Mouse (Mus musculus): ENCODE measurements around the gene Slc30a2. TPM values are rescaled to one million over a fixed set of nuclear protein-coding genes. Genes with fewer than 3 reads are reported as not detected.

The Slc30a2 gene
- not detected for total RNA-seq (2023)

DNA sequence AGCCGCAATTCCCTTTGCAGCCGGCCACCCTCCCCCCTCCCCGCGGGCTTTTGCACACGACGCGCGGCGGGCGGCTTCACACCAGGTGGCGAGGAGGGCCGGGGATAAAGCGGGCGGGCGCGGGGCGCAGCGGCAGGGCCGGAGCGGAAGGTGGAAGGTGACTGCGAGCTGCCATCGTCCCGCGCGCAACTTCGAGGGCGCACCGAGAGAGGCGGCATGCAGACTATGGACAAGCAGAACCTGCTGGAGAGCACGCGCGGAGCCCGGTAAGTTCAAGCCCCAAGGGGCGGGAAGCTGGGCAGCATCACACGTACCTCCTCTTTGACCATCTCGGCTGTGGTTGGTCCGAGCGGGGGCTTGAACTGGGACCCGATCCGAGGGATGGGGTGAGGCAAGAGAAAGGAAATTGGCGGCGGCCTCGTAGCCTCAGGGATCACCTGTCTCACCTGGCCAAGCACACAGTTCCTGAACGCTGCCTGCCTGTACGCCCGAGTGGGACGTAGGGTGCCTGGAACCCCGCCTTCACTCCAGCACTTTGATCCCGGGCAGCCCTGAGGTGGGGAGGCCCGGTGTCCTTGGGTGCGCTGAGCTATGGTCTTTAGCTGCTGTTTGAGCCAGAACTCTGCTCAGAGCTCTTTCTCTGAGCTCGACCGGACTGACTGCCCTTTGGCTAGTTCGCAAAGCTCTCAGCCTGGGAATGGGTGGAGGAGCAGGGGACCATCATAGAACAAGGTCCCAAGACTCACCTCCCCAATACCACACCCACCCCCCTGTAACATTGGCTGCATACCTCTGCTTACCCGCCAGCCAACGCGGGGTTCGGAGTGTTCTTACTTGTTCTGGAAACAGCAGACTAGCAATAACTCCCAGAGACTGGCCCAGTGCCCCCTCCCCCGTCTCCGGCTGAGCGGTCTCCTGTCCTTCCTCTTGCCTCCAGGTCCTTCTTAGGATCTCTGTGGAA lies at the start of gene Slc30a2:
Slc30a2 (plus strand) TSS at position 111 of the 961 bp plus-strand sequence.

DNA sequence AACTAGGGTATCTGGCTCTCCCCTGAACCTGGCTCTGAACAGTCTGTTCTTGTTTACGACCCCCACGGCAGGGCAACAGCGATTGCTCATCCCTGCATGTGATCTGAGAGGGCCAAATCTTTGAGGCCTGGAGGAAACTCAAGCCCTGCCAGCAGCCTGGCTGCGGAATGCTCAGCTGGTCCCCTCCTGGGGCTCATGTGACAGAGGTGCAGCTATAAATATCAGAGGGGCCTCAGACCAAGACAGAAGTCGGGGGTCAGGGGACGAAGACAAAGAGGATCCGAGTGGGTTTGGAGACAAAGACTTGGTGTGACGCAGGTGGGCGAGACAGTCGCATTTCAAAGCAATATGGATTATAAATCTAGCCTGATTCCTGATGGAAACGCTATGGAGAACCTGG lies 28.1 kb upstream of the Slc30a2 start, which contains the start of gene Trim63:
Trim63 (plus strand) TSS at position 245 of the 400 bp plus-strand sequence.

DNA sequence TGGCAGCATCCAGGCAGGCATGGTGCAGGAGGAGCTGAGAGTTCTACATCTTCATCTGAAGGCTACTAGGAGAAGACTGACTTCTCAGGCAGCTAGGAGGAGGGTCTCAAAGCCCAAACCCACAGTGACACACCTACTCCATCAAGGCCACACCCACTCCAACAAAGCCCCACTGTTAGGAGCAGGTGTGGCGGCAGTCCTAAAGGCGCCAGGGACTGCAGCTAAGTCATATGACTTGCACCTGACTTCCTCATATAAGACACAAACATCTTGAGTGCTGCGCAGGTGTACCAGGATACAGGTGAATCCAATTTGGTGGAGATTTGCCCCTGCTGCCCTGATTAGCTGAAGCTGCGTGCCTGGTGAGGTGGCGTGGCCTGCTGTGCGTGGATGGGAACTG lies 40.8 kb downstream of the Slc30a2 start, which contains the start of gene Extl1:
Extl1 (minus strand) TSS at position 101 of the 400 bp plus-strand sequence.

DNA sequence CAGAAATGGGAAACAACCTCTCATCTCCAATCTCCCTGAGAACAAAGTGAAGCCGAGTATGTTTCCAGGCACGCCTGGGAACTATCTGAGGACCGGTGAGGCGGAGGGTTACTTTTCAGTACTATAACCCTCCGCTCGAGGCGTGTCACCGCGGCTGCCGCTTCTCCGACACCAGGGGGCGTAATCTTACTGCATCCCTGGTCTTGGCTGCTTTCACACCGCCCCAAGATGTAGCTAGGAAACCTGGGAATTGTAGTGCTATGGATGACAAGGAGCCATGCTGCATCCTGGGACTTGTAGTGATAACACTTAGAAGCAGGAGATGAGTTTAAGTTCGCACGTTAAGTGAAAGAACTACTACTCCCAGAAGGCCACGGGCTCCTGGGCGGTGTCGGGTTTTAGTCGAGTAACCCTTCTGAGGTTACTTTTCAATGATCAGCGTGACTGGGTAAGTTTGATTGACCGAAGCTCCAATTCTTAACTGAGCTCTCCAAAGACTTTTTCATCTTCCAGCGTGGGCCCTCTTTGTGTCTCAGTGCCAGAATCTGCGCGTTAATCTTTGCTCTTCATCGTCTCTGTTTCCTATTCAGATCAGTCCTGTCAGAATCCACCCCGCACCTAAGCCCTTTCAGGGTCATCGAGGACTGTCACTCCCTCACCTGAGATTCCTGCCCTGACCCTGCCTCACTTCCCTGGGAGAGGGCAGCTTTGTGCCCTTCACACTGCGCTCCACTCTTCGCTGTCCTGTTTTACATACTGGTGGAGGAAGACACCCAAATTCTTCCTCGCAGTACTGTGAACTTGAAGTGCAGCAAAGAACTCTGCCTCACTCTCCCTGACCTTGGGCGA lies 53.2 kb downstream of the Slc30a2 start, which contains the start of gene Pafah2:
Pafah2 (plus strand) TSS at position 344 of the 849 bp plus-strand sequence.

Other genes starting within 250 kb of the Slc30a2 start
- gene Cd52, start 248.1 kb upstream of the Slc30a2 start, total RNA-seq (2023), result 1,000 to 10,000 TPM; 1,087 to 1,227 TPM
- gene Ubxn11, start 240.6 kb upstream of the Slc30a2 start, total RNA-seq (2023), result 100 to 1,000 TPM; 137 TPM
- 100 to 1,000 TPM; 465 to 526 TPM for gene Sh3bgrl3, start 214.4 kb upstream of the Slc30a2 start, total RNA-seq (2023)
- 10 to 100 TPM; 30.8 to 34.0 TPM for gene Cep85, start 156.1 kb upstream of the Slc30a2 start, total RNA-seq (2023)
- not detected for gene Gm7534, start 140.2 kb upstream of the Slc30a2 start, total RNA-seq (2023)
- not detected for gene Catsper4, start 115.8 kb upstream of the Slc30a2 start, total RNA-seq (2023)
- 1 to 10 TPM in 1 of 2 experiments, under 1 TPM in 1; 0.24 to 1.1 TPM for gene Cnksr1, start 104.8 kb upstream of the Slc30a2 start, total RNA-seq (2023)
- not detected for gene E130218I03Rik, start 99.5 kb upstream of the Slc30a2 start, total RNA-seq (2023)
- 10 to 100 TPM; 23.5 to 25.1 TPM for gene Zfp593, start 97.6 kb upstream of the Slc30a2 start, total RNA-seq (2023)
- gene Gm30191, start 96.2 kb upstream of the Slc30a2 start, total RNA-seq (2023), result not detected
- gene Grrp1, start 89.1 kb upstream of the Slc30a2 start, total RNA-seq (2023), result not detected
- 10 to 100 TPM; 13.4 to 15.6 TPM for gene Pdik1l, start 55.3 kb upstream of the Slc30a2 start, total RNA-seq (2023)
- gene Trim63, start 28.1 kb upstream of the Slc30a2 start, total RNA-seq (2023), result not detected
- gene Extl1, start 40.7 kb downstream of the Slc30a2 start, total RNA-seq (2023), result not detected
- gene Pafah2, start 53.1 kb downstream of the Slc30a2 start, total RNA-seq (2023), result 1 to 10 TPM; 2.6 to 3.2 TPM
- gene Stmn1, start 125.1 kb downstream of the Slc30a2 start, total RNA-seq (2023), result 10 to 100 TPM; 32.6 to 50.9 TPM
- 10 to 100 TPM; 28.8 to 29.8 TPM for gene Paqr7, start 153.5 kb downstream of the Slc30a2 start, total RNA-seq (2023)
- under 1 TPM in 1 of 2 experiments, not detected in 1; 0.87 TPM for gene Aunip, start 167.8 kb downstream of the Slc30a2 start, total RNA-seq (2023)
- gene Mtfr1l, start 192.2 kb downstream of the Slc30a2 start, total RNA-seq (2023), result 10 to 100 TPM; 49.0 to 50.6 TPM
- 1 to 10 TPM; 1.1 to 1.7 TPM for gene Selenon, start 209.0 kb downstream of the Slc30a2 start, total RNA-seq (2023)

Measured in T-cell, adult 66 days (primary cell).